Mouse (Mus musculus): Measurements from ENCODE around the gene Olfr198. TPM values are rescaled to one million over a fixed set of nuclear protein-coding genes. Genes with fewer than 3 reads are reported as not detected.
"Not testable (repeated sequence)": the region's sequence is repeated elsewhere in the genome, so short reads cannot be mapped to it uniquely, and the experiment has no call there.

The Olfr198 gene
- not detected in 2 replicates for polyA plus RNA-seq (2012; rRNA removed)
- not detected in 2 replicates for polyA plus RNA-seq (2014; fragmentation: Nextera tagmentation; extraction: Ambion mirVana)

GRCm38 (mm10) chr16:59203433-59203832, at the start of gene Olfr198:
Gene Olfr198, minus strand, starts transcription at chr16:59203533.
- not testable (repeated sequence) for H3K9ac ChIP-seq (ENCODE audit: low read depth, low read length, severe bottlenecking); DNase-seq (ENCODE audit: low spot score); ATAC-seq (ENCODE audit: low FRiP score, low read depth); H3K4me3 ChIP-seq (replicated peaks; ENCODE audit: low read length); H3K36me3 ChIP-seq (ENCODE audit: control insufficient read depth, insufficient read depth, low read length); H3K27me3 ChIP-seq (ENCODE audit: control insufficient read depth, insufficient read depth, low read length); H3K4me2 ChIP-seq (replicated peaks; ENCODE audit: low read depth, low read length, severe bottlenecking); H3K27ac ChIP-seq (replicated peaks; ENCODE audit: low read depth, low read length); H3K4me1 ChIP-seq (ENCODE audit: control insufficient read depth, insufficient read depth, low read length); H3K9me3 ChIP-seq (ENCODE audit: control insufficient read depth, low read length)
- WGBS, result 76% methylated on average over 1 of the region's 1 CpGs

- no peak overlapping the region for H3K4me3 ChIP-seq (replicated peaks; ENCODE audit: low read length)
- H3K27ac ChIP-seq (replicated peaks; ENCODE audit: low read depth, low read length), result no peak overlapping the region
- H3K4me1 ChIP-seq (ENCODE audit: control insufficient read depth, insufficient read depth, low read length), result no peaks in the 10 kb centered on the region
- no peak for DNase-seq (ENCODE audit: low spot score)
- H3K9ac ChIP-seq (ENCODE audit: low read depth, low read length, severe bottlenecking), result no peak overlapping the region
- no peak for TF ChIP-seq POLR2A (IDR thresholded peaks at IDR 0.05; ENCODE audit: borderline replicate concordance, extremely low read depth, insufficient read depth, insufficient read length)
- ATAC-seq (ENCODE audit: low FRiP score, low read depth), result no peak
- H3K36me3 ChIP-seq (ENCODE audit: control insufficient read depth, insufficient read depth, low read length), result no peaks in the 10 kb centered on the region
- H3K27me3 ChIP-seq (ENCODE audit: control insufficient read depth, insufficient read depth, low read length), result no peaks in the 10 kb centered on the region
- no peak overlapping the region for H3K4me2 ChIP-seq (replicated peaks; ENCODE audit: low read depth, low read length, severe bottlenecking)
- H3K9me3 ChIP-seq (ENCODE audit: control insufficient read depth, low read length), result no peaks in the 10 kb centered on the region
- 86% methylated on average over 17 of the region's 17 CpGs for WGBS
These were observed 46.4 kb upstream of the Olfr198 start for GRCm38 (mm10) chr16:59249684-59250083.

GRCm38 (mm10) chr16:59219667-59220066, 16.3 kb upstream of the Olfr198 start, which contains the start of gene Olfr199:
Gene Olfr199, minus strand, starts transcription at chr16:59219767.
- WGBS, result 78% methylated on average over 1 of the region's 1 CpGs

GRCm38 (mm10) chr16:59217861-59218260, 14.5 kb upstream of the Olfr198 start:
- 77% methylated on average over 3 of the region's 3 CpGs for WGBS

More at GRCm38 (mm10) chr16:59219667-59220066, 16.3 kb upstream of the Olfr198 start, which contains the start of gene Olfr199:
- H3K4me1 ChIP-seq (ENCODE audit: control insufficient read depth, insufficient read depth, low read length); H3K9ac ChIP-seq (ENCODE audit: low read depth, low read length, severe bottlenecking); H3K9me3 ChIP-seq (ENCODE audit: control insufficient read depth, low read length); H3K27ac ChIP-seq (replicated peaks; ENCODE audit: low read depth, low read length); H3K4me2 ChIP-seq (replicated peaks; ENCODE audit: low read depth, low read length, severe bottlenecking); H3K27me3 ChIP-seq (ENCODE audit: control insufficient read depth, insufficient read depth, low read length); H3K36me3 ChIP-seq (ENCODE audit: control insufficient read depth, insufficient read depth, low read length); H3K4me3 ChIP-seq (replicated peaks; ENCODE audit: low read length); ATAC-seq (ENCODE audit: low FRiP score, low read depth); DNase-seq (ENCODE audit: low spot score): not testable (repeated sequence)

GRCm38 (mm10) chr16:59170354-59170753, 33.0 kb downstream of the Olfr198 start, which contains the start of gene Olfr196:
Gene Olfr196, minus strand, starts transcription at chr16:59170454.
- Histone ChIP-seq H3K36me3 (ENCODE audit: control insufficient read depth, insufficient read depth, low read length) (no peaks in the 10 kb centered on the region), H3K4me2 (replicated peaks; ENCODE audit: low read depth, low read length, severe bottlenecking) (no peak within 1 kb of the TSS), H3K4me1 (ENCODE audit: control insufficient read depth, insufficient read depth, low read length) (no peaks in the 10 kb centered on the region), H3K4me3 (replicated peaks; ENCODE audit: low read length) (no peak within 1 kb of the TSS), H3K27me3 (ENCODE audit: control insufficient read depth, insufficient read depth, low read length) (no peaks in the 10 kb centered on the region), H3K9ac (ENCODE audit: low read depth, low read length, severe bottlenecking) (no peak within 1 kb of the TSS), H3K27ac (replicated peaks; ENCODE audit: low read depth, low read length) (no peak within 1 kb of the TSS), H3K9me3 (ENCODE audit: control insufficient read depth, low read length) (no peaks in the 10 kb centered on the region)
- 72% methylated on average over 3 of the region's 3 CpGs for WGBS
- DNase-seq (ENCODE audit: low spot score), result no peak
- no peak for TF ChIP-seq POLR2A (IDR thresholded peaks at IDR 0.05; ENCODE audit: borderline replicate concordance, extremely low read depth, insufficient read depth, insufficient read length)
- ATAC-seq (ENCODE audit: low FRiP score, low read depth), result no peak

More at GRCm38 (mm10) chr16:59217861-59218260, 14.5 kb upstream of the Olfr198 start:
- not testable (repeated sequence) for H3K4me3 ChIP-seq (replicated peaks; ENCODE audit: low read length); H3K27ac ChIP-seq (replicated peaks; ENCODE audit: low read depth, low read length); H3K4me1 ChIP-seq (ENCODE audit: control insufficient read depth, insufficient read depth, low read length); DNase-seq (ENCODE audit: low spot score); ATAC-seq (ENCODE audit: low FRiP score, low read depth); H3K4me2 ChIP-seq (replicated peaks; ENCODE audit: low read depth, low read length, severe bottlenecking); H3K9me3 ChIP-seq (ENCODE audit: control insufficient read depth, low read length); H3K27me3 ChIP-seq (ENCODE audit: control insufficient read depth, insufficient read depth, low read length); H3K36me3 ChIP-seq (ENCODE audit: control insufficient read depth, insufficient read depth, low read length); H3K9ac ChIP-seq (ENCODE audit: low read depth, low read length, severe bottlenecking)

- TF ChIP-seq POLR2A (IDR thresholded peaks at IDR 0.05; ENCODE audit: borderline replicate concordance, extremely low read depth, insufficient read depth, insufficient read length), result no peak
These were observed 51.3 kb downstream of the Olfr198 start for GRCm38 (mm10) chr16:59151996-59152395.

More at GRCm38 (mm10) chr16:59151996-59152395, 51.3 kb downstream of the Olfr198 start:
- ATAC-seq (ENCODE audit: low FRiP score, low read depth), result no peak
- WGBS, result 73% methylated on average over 2 of the region's 2 CpGs
- Histone ChIP-seq H3K4me2 (replicated peaks; ENCODE audit: low read depth, low read length, severe bottlenecking) (no peak overlapping the region), H3K4me3 (replicated peaks; ENCODE audit: low read length) (no peak overlapping the region), H3K27ac (replicated peaks; ENCODE audit: low read depth, low read length) (no peak overlapping the region), H3K9me3 (ENCODE audit: control insufficient read depth, low read length) (no peaks in the 10 kb centered on the region), H3K9ac (ENCODE audit: low read depth, low read length, severe bottlenecking) (no peak overlapping the region), H3K4me1 (ENCODE audit: control insufficient read depth, insufficient read depth, low read length) (no peaks in the 10 kb centered on the region), H3K27me3 (ENCODE audit: control insufficient read depth, insufficient read depth, low read length) (no peaks in the 10 kb centered on the region), H3K36me3 (ENCODE audit: control insufficient read depth, insufficient read depth, low read length) (no peaks in the 10 kb centered on the region)
- DNase-seq (ENCODE audit: low spot score), result no peak

Other genes starting within 250 kb of the Olfr198 start
- gene Olfr183, start 208.2 kb downstream of the Olfr198 start, polyA plus RNA-seq (2012; rRNA removed), result not detected in 2 replicates
- gene Olfr183, start 208.2 kb downstream of the Olfr198 start, polyA plus RNA-seq (2014; fragmentation: Nextera tagmentation; extraction: Ambion mirVana), result not detected in 2 replicates
- gene Olfr186, start 173.2 kb downstream of the Olfr198 start, polyA plus RNA-seq (2012; rRNA removed), result not detected in 2 replicates
- gene Olfr186, start 173.2 kb downstream of the Olfr198 start, polyA plus RNA-seq (2014; fragmentation: Nextera tagmentation; extraction: Ambion mirVana), result not detected in 2 replicates
- not detected in 2 replicates for gene Olfr187, start 163.8 kb downstream of the Olfr198 start, polyA plus RNA-seq (2012; rRNA removed)
- not detected in 2 replicates for gene Olfr187, start 163.8 kb downstream of the Olfr198 start, polyA plus RNA-seq (2014; fragmentation: Nextera tagmentation; extraction: Ambion mirVana)
- not detected in 2 replicates for gene Olfr190, start 125.5 kb downstream of the Olfr198 start, polyA plus RNA-seq (2012; rRNA removed)
- gene Olfr190, start 125.5 kb downstream of the Olfr198 start, polyA plus RNA-seq (2014; fragmentation: Nextera tagmentation; extraction: Ambion mirVana), result not detected in 2 replicates
- gene Olfr191, start 113.7 kb downstream of the Olfr198 start, polyA plus RNA-seq (2012; rRNA removed), result not detected in 2 replicates
- not detected in 2 replicates for gene Olfr191, start 113.7 kb downstream of the Olfr198 start, polyA plus RNA-seq (2014; fragmentation: Nextera tagmentation; extraction: Ambion mirVana)
- gene Olfr193, start 91.7 kb downstream of the Olfr198 start, polyA plus RNA-seq (2012; rRNA removed), result not detected in 2 replicates
- gene Olfr193, start 91.7 kb downstream of the Olfr198 start, polyA plus RNA-seq (2014; fragmentation: Nextera tagmentation; extraction: Ambion mirVana), result not detected in 2 replicates
- not detected in 2 replicates for gene Olfr194, start 82.5 kb downstream of the Olfr198 start, polyA plus RNA-seq (2012; rRNA removed)
- not detected in 2 replicates for gene Olfr194, start 82.5 kb downstream of the Olfr198 start, polyA plus RNA-seq (2014; fragmentation: Nextera tagmentation; extraction: Ambion mirVana)
- gene Olfr195, start 56.5 kb downstream of the Olfr198 start, polyA plus RNA-seq (2012; rRNA removed), result not detected in 2 replicates
- gene Olfr195, start 56.5 kb downstream of the Olfr198 start, polyA plus RNA-seq (2014; fragmentation: Nextera tagmentation; extraction: Ambion mirVana), result not detected in 2 replicates
- gene Olfr196, start 33.1 kb downstream of the Olfr198 start, polyA plus RNA-seq (2012; rRNA removed), result not detected in 2 replicates
- gene Olfr196, start 33.1 kb downstream of the Olfr198 start, polyA plus RNA-seq (2014; fragmentation: Nextera tagmentation; extraction: Ambion mirVana), result not detected in 2 replicates
- gene Olfr199, start 16.2 kb upstream of the Olfr198 start, polyA plus RNA-seq (2012; rRNA removed), result not detected in 2 replicates
- gene Olfr199, start 16.2 kb upstream of the Olfr198 start, polyA plus RNA-seq (2014; fragmentation: Nextera tagmentation; extraction: Ambion mirVana), result not detected in 2 replicates
- not detected in 2 replicates for gene Olfr201, start 69.1 kb upstream of the Olfr198 start, polyA plus RNA-seq (2012; rRNA removed)
- gene Olfr201, start 69.1 kb upstream of the Olfr198 start, polyA plus RNA-seq (2014; fragmentation: Nextera tagmentation; extraction: Ambion mirVana), result not detected in 2 replicates
- gene Olfr202, start 83.3 kb upstream of the Olfr198 start, polyA plus RNA-seq (2012; rRNA removed), result not detected in 2 replicates
- not detected in 2 replicates for gene Olfr202, start 83.3 kb upstream of the Olfr198 start, polyA plus RNA-seq (2014; fragmentation: Nextera tagmentation; extraction: Ambion mirVana)
- gene Olfr203, start 95.3 kb upstream of the Olfr198 start, polyA plus RNA-seq (2012; rRNA removed), result not detected in 2 replicates
- not detected in 2 replicates for gene Olfr203, start 95.3 kb upstream of the Olfr198 start, polyA plus RNA-seq (2014; fragmentation: Nextera tagmentation; extraction: Ambion mirVana)
- not detected in 2 replicates for gene Olfr204, start 114.7 kb upstream of the Olfr198 start, polyA plus RNA-seq (2012; rRNA removed)
- gene Olfr204, start 114.7 kb upstream of the Olfr198 start, polyA plus RNA-seq (2014; fragmentation: Nextera tagmentation; extraction: Ambion mirVana), result not detected in 2 replicates
- not detected in 2 replicates for gene Olfr205, start 127.6 kb upstream of the Olfr198 start, polyA plus RNA-seq (2012; rRNA removed)
- gene Olfr205, start 127.6 kb upstream of the Olfr198 start, polyA plus RNA-seq (2014; fragmentation: Nextera tagmentation; extraction: Ambion mirVana), result not detected in 2 replicates
- gene Olfr206, start 145.7 kb upstream of the Olfr198 start, polyA plus RNA-seq (2012; rRNA removed), result not detected in 2 replicates
- gene Olfr206, start 145.7 kb upstream of the Olfr198 start, polyA plus RNA-seq (2014; fragmentation: Nextera tagmentation; extraction: Ambion mirVana), result not detected in 2 replicates
- gene Olfr209, start 160.5 kb upstream of the Olfr198 start, polyA plus RNA-seq (2012; rRNA removed), result not detected in 2 replicates
- gene Olfr209, start 160.5 kb upstream of the Olfr198 start, polyA plus RNA-seq (2014; fragmentation: Nextera tagmentation; extraction: Ambion mirVana), result not detected in 2 replicates
- gene Gabrr3, start 203.8 kb upstream of the Olfr198 start, polyA plus RNA-seq (2012; rRNA removed), result 0.01 and 0.06 TPM in 2 replicates
- 0.07 TPM in 1 of 2 replicates, not detected in the other for gene Gabrr3, start 203.8 kb upstream of the Olfr198 start, polyA plus RNA-seq (2014; fragmentation: Nextera tagmentation; extraction: Ambion mirVana)

All from limb, embryonic 14.5 days (tissue).